Mouse (Mus musculus) liver, embryonic 14.5 days (tissue): ENCODE results near the gene Scaf8.

ENCODE experiments used
- CTCF ChIP-seq: IDR thresholded peaks from 2 replicates; pipeline ENCODE4 v1.5.1; 2016; ENCODE audit warnings: antibody characterized with exemption, low read depth, control low read depth
- EP300 ChIP-seq: IDR thresholded peaks from 2 replicates; pipeline ENCODE4 v1.6.1; 2016; ENCODE audit warnings: antibody characterized with exemption, low read depth

- TF ChIP-seq CTCF (no peak), EP300 (no peak)
These were observed 36.4 kb downstream of the Scaf8 start for GRCm38 (mm10) chr17:3151181-3151580.
